Mouse (Mus musculus) cerebellum, adult 2 months (tissue): ENCODE measurements around the gene Pparg.

ENCODE experiments used
- CTCF ChIP-seq: fragments of 200-500 bp; IDR thresholded peaks from 2 replicates; pipeline ENCODE4 v1.5.1; 2011; ENCODE audit warnings: low read depth, mild to moderate bottlenecking, control low read depth, low read length, moderate library complexity, borderline replicate concordance; ENCODE audit not compliant: insufficient read depth
- POLR2A ChIP-seq: fragments of 200-500 bp; IDR thresholded peaks from 2 replicates; pipeline ENCODE4 v1.6.1; 2011; ENCODE audit warnings: low read length, control low read depth, borderline replicate concordance; ENCODE audit not compliant: insufficient read depth

DNA sequence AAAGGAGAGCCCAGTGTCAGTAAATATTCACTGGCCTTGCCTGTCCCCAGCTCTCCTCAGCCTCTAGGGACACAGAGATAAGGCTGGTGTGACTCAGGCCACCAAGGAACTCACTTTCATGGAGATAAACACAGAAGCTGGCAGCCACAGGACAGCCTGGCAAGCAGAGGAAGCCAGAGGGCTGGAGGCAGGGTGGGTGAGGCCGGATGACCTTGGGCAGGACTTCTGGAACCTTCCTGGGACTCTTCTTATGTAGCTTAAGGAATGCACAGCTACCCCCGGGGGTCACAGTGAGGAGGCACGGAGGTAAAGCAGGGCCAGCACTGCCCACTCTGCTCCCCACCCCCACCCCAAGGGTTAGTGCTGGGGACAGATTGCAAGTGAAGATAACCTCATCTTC, 140.4 kb downstream of the Pparg start:
- no peak for TF ChIP-seq CTCF
- no peak for TF ChIP-seq POLR2A
